Mouse (Mus musculus) CH12.LX (cell line): ENCODE results near the gene Gm10318. TPM values are rescaled to one million over a fixed set of nuclear protein-coding genes. Genes with fewer than 3 reads are reported as not detected.

Source experiments
- DNase-seq: peaks from one replicate; pipeline ENCODE4 v3.0.0-alpha.2; 2013; ENCODE audit errors: extremely low read depth
- H3K27ac ChIP-seq: 2 replicates; pipeline ENCODE4 v1.5.1; 2012; ENCODE audit warnings: low read depth, mild to moderate bottlenecking, control low read depth, moderate library complexity; ENCODE audit not compliant: insufficient read depth
- H3K27me3 ChIP-seq: replicated peaks from 2 replicates; pipeline ENCODE3; 2012; ENCODE audit warnings: inconsistent platforms
- H3K36me3 ChIP-seq, 2 experiments: replicated peaks in 1 of 2; 2 replicates each; pipeline versions ENCODE3 to v1.6.1; 2012; ENCODE audit warnings: inconsistent platforms in 1 of 2, low read length in 1 of 2, mild to moderate bottlenecking in 1 of 2, mixed read lengths in 1 of 2, moderate library complexity in 1 of 2; ENCODE audit not compliant: control insufficient read depth in 1 of 2, insufficient read depth in 1 of 2
- H3K4me1 ChIP-seq, 2 experiments: 2 replicates each; pipeline ENCODE4 v1.6.1; 2012; ENCODE audit warnings: inconsistent platforms in 1 of 2, moderate library complexity in 1 of 2; ENCODE audit not compliant: insufficient read depth in 2 of 2, control insufficient read depth in 1 of 2
- H3K4me2 ChIP-seq: 2 replicates; pipeline ENCODE4 v1.6.1; 2012; ENCODE audit warnings: low read depth, mild to moderate bottlenecking, control low read depth; ENCODE audit not compliant: poor library complexity, insufficient read depth, severe bottlenecking
- H3K4me3 ChIP-seq, 3 experiments: fragments of 150-350 bp in 1 of 3; sonication (generic) in 1 of 3; replicated peaks in 1 of 3; 2 replicates each; pipeline versions ENCODE3 to v1.5.1; 2011 to 2012; ENCODE audit warnings: low read depth in 2 of 3, low read length in 2 of 3, mild to moderate bottlenecking in 2 of 3, moderate library complexity in 2 of 3, control low read depth in 1 of 3, improper control_type of control experiment in 1 of 3, inconsistent platforms in 1 of 3, mixed read lengths in 1 of 3; ENCODE audit not compliant: poor library complexity in 1 of 3
- H3K79me2 ChIP-seq: replicated peaks from 2 replicates; pipeline ENCODE4 v1.6.1; 2012; ENCODE audit warnings: mild to moderate bottlenecking, moderate library complexity; ENCODE audit not compliant: control insufficient read depth, poor library complexity, insufficient read depth, severe bottlenecking; ENCODE audit errors: extremely low read depth
- H3K9ac ChIP-seq: 2 replicates; pipeline ENCODE4 v1.6.1; 2012; ENCODE audit warnings: low read depth, mild to moderate bottlenecking, control low read depth, moderate library complexity; ENCODE audit not compliant: insufficient read depth
- H3K9me3 ChIP-seq: replicated peaks from 2 replicates; pipeline ENCODE3; 2012; ENCODE audit warnings: low read length, inconsistent platforms, mixed read lengths
- BHLHE40 ChIP-seq: IDR thresholded peaks from 2 replicates; pipeline ENCODE4 v1.6.1; 2011; ENCODE audit warnings: mild to moderate bottlenecking, low read depth, low read length, improper control_type of control experiment
- CTCF ChIP-seq, 2 experiments: IDR thresholded peaks in 1 of 2; conservative IDR thresholded peaks in 1 of 2; 2 replicates each; pipeline ENCODE4 v1.5.1; 2011 to 2012; ENCODE audit warnings: low read depth in 2 of 2, low read length in 2 of 2, improper control_type of control experiment in 1 of 2, inconsistent platforms in 1 of 2, mild to moderate bottlenecking in 1 of 2, moderate library complexity in 1 of 2
- E2F4 ChIP-seq: IDR thresholded peaks from 2 replicates; pipeline ENCODE4 v1.6.1; 2011; ENCODE audit warnings: low read depth, low read length, improper control_type of control experiment; ENCODE audit not compliant: insufficient replicate concordance
- ELF1 ChIP-seq: IDR thresholded peaks from 2 replicates; pipeline ENCODE4 v1.6.1; 2014; ENCODE audit warnings: low read depth, mild to moderate bottlenecking, inconsistent platforms, low read length, improper control_type of control experiment
- EP300 ChIP-seq: IDR thresholded peaks from 2 replicates; pipeline ENCODE4 v1.6.1; 2011; ENCODE audit warnings: low read length, improper control_type of control experiment
- ETS1 ChIP-seq: conservative IDR thresholded peaks from 2 replicates; pipeline ENCODE4 v1.6.1; 2012; ENCODE audit warnings: low read depth, mild to moderate bottlenecking, inconsistent platforms, low read length, improper control_type of control experiment, moderate library complexity
- GABPA ChIP-seq: IDR thresholded peaks from 2 replicates; pipeline ENCODE4 v1.6.1; 2012; ENCODE audit warnings: low read depth, low read length, improper control_type of control experiment, inconsistent platforms; ENCODE audit not compliant: insufficient replicate concordance
- IRF4 ChIP-seq: IDR thresholded peaks from 2 replicates; pipeline ENCODE4 v1.6.1; 2014; ENCODE audit warnings: low read depth, mild to moderate bottlenecking, inconsistent platforms, low read length, improper control_type of control experiment
- JUN ChIP-seq: IDR thresholded peaks from 2 replicates; pipeline ENCODE4 v1.6.1; 2011; ENCODE audit warnings: low read depth, mild to moderate bottlenecking, low read length, improper control_type of control experiment, moderate library complexity; ENCODE audit not compliant: insufficient read depth
- KAT2A ChIP-seq: IDR thresholded peaks from 2 replicates; pipeline ENCODE4 v1.6.1; 2012; ENCODE audit warnings: low read length, improper control_type of control experiment, inconsistent platforms; ENCODE audit not compliant: insufficient replicate concordance
- MAZ ChIP-seq: IDR thresholded peaks from 2 replicates; pipeline ENCODE4 v1.6.1; 2012; ENCODE audit warnings: low read depth, mild to moderate bottlenecking, inconsistent platforms, low read length, improper control_type of control experiment, moderate library complexity
- MEF2A ChIP-seq: IDR thresholded peaks from 2 replicates; pipeline ENCODE4 v1.6.1; 2014; ENCODE audit warnings: low read depth, mild to moderate bottlenecking, inconsistent platforms, low read length, improper control_type of control experiment, borderline replicate concordance
- MXI1 ChIP-seq: IDR thresholded peaks from 2 replicates; pipeline ENCODE4 v1.6.1; 2011; ENCODE audit warnings: mild to moderate bottlenecking, low read depth, low read length, improper control_type of control experiment
- MYC ChIP-seq: IDR thresholded peaks from 2 replicates; pipeline ENCODE4 v1.6.1; 2011; ENCODE audit warnings: low read depth, mild to moderate bottlenecking, improper control_type of control experiment, low read length
- NELFE ChIP-seq: IDR thresholded peaks from 2 replicates; pipeline ENCODE4 v1.6.1; 2011; ENCODE audit warnings: low read depth, low read length, improper control_type of control experiment
- NRF1 ChIP-seq: IDR thresholded peaks from 2 replicates; pipeline ENCODE4 v1.6.1; 2014; ENCODE audit warnings: low read depth, mild to moderate bottlenecking, inconsistent platforms, low read length, improper control_type of control experiment, moderate library complexity
- PAX5 ChIP-seq: IDR thresholded peaks from 2 replicates; pipeline ENCODE4 v1.6.1; 2012; ENCODE audit warnings: low read length, inconsistent platforms, mixed read lengths
- POLR2A ChIP-seq: IDR thresholded peaks from 2 replicates; pipeline ENCODE4 v1.6.1; 2011; ENCODE audit warnings: low read depth, mild to moderate bottlenecking, improper control_type of control experiment, low read length
- POLR2AphosphoS2 ChIP-seq: IDR thresholded peaks from 2 replicates; pipeline ENCODE4 v1.6.1; 2011; ENCODE audit warnings: low read depth, low read length, improper control_type of control experiment
- RAD21 ChIP-seq: IDR thresholded peaks from 2 replicates; pipeline ENCODE4 v1.6.1; 2011; ENCODE audit warnings: low read depth, mild to moderate bottlenecking, low read length, improper control_type of control experiment, moderate library complexity
- SIN3A ChIP-seq: IDR thresholded peaks from 2 replicates; pipeline ENCODE4 v1.6.1; 2012; ENCODE audit warnings: low read length, improper control_type of control experiment, inconsistent platforms
- TBP ChIP-seq: conservative IDR thresholded peaks from 2 replicates; pipeline ENCODE4 v1.6.1; 2011; ENCODE audit warnings: low read depth, low read length, improper control_type of control experiment
- TCF12 ChIP-seq: IDR thresholded peaks from 2 replicates; pipeline ENCODE4 v1.6.1; 2014; ENCODE audit warnings: low read depth, mild to moderate bottlenecking, inconsistent platforms, low read length, improper control_type of control experiment
- UBTF ChIP-seq: IDR thresholded peaks from 2 replicates; pipeline ENCODE4 v1.6.1; 2012; ENCODE audit warnings: low read depth, mild to moderate bottlenecking, inconsistent platforms, low read length, improper control_type of control experiment, moderate library complexity
- ZKSCAN1 ChIP-seq: IDR thresholded peaks from 2 replicates; pipeline ENCODE4 v1.6.1; 2012; ENCODE audit warnings: low read depth, inconsistent platforms, low read length, improper control_type of control experiment, borderline replicate concordance
- dilution Hi-C: fragments of 300-500 bp; cut with MboI; formaldehyde crosslinking; loops from 2 replicates; pipeline ENCODE4 v1.14.3; 2020; ENCODE audit warnings: low sequenced_read_pairs; ENCODE audit not compliant: extremely low pct_unique_long_range_greater_than_20kb, extremely low pct_ligation_motif_present
- in situ Hi-C: fragments of 300-500 bp; cut with MboI; formaldehyde crosslinking; loops from 3 replicates; pipeline ENCODE4 v1.14.3; 2019; ENCODE audit warnings: low sequenced_read_pairs, low pct_ligation_motif_present, low pct_unique_long_range_greater_than_20kb, mixed read lengths
- polyA plus RNA-seq: library from polyadenylated mRNA; unstranded; fragments of >175 nt; gene quantifications from 2 replicates; pipeline ENCODE4 v1.2.1, GENCODE M21; 2012; ENCODE audit warnings: low read depth; ENCODE audit not compliant: insufficient read length
- total RNA-seq, 2 experiments: library from RNA; depleted of rRNA; stranded (reverse); fragments of 300-350 nt in 1 of 2; fragments of >200 nt in 1 of 2; gene quantifications; 2 replicates each; pipeline ENCODE4 v1.2.3; 2012 to 2014

Gm10318 gene
- total and polyA plus RNA-seq, 3 experiments: not detected

DNA sequence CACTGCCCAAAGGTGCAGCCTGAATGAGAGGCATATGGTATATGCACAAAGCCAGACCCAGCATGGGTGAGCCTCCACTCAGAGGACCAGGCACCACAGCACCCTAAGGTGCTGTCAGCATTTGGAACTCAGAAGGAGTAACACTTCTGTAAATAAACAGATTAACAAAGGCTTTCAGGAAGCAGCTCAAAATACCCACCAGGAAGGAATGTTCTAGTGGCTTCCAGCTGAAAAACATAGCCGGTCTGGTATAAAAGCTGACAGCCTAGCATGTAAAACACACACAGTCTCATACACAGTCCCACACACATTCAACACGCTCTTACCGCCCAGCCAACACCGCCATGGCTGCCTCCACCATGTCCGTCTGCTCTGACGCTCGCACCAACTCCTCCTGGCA is 9.0 kb downstream of the Gm10318 start, which contains the start of gene Gm3285:
Gene Gm3285 (plus strand): TSS at position 301 of the 400 bp plus-strand sequence.
- dilution Hi-C loops: no loop called here
- peaks cover 13% of the 10 kb centered on the region for H3K9me3 ChIP-seq

DNA sequence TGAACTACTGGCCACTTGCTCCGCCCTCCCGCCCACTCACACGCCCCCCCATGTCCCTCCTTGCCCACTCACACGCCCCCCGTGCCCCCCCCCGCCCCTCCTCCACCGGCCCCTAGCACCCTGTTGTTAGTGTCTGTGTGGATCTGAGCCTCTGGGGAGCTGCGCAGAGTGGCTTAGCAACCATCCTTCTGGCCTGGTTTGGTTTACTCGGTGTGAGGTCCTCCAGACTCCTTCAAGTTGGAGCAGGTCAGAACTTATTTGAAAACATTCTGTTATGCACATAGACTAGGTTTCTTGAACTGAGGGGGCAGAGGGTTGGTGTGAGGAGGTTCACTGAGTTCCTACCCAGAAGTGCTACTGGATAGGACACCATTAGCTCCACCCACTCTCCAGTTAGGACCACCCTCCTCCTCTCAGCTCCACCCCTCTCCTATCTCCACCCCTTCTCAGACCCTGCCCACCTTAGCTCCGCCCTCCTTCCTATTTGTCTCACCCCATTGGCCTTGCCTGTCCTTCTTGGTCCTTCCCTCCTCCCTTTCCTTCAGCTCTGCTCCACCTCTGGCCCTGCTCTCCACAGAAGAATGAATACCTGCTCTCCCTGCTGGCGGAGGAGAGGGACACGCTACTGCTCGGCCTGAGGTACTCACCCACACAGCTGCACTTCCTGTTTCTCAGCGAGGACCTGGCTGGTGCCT is 11.6 kb downstream of the Gm10318 start:
- in situ Hi-C loops: no loop called here
- peaks cover 5% of the 10 kb centered on the region for H3K9me3 ChIP-seq

More for the DNA sequence above, 9.0 kb downstream of the Gm10318 start, which contains the start of gene Gm3285:
- no peak within 1 kb of the TSS for H3K4me3 ChIP-seq
- H3K9ac ChIP-seq: no peak within 1 kb of the TSS
- H3K79me2 ChIP-seq: no peaks in the 10 kb centered on the region
- peaks cover 61% of the 10 kb centered on the region for H3K27me3 ChIP-seq
- no peak within 1 kb of the TSS for H3K27ac ChIP-seq
- DNase-seq: no peak
- H3K36me3 ChIP-seq: no peaks in the 10 kb centered on the region
- H3K4me2 ChIP-seq: no peak within 1 kb of the TSS
- in situ Hi-C loops: no loop called here
- peaks cover 5 to 6% of the 10 kb centered on the region in 2 experiments for H3K4me1 ChIP-seq
- TF ChIP-seq ZKSCAN1 (no peak), E2F4 (no peak), RAD21 (no peak), JUN (no peak), MXI1 (no peak), TBP (no peak), UBTF (no peak), BHLHE40 (no peak)

More for the DNA sequence above, 11.6 kb downstream of the Gm10318 start:
- no peak overlapping the region for H3K27ac ChIP-seq
- H3K79me2 ChIP-seq: no peaks in the 10 kb centered on the region
- TF ChIP-seq IRF4 (no peak), POLR2AphosphoS2 (no peak), JUN (no peak), PAX5 (no peak), GABPA (no peak), EP300 (no peak), NRF1 (no peak), POLR2A (no peak), MYC (no peak), ETS1 (no peak), MAZ (no peak), UBTF (no peak), SIN3A (no peak), TCF12 (no peak), CTCF (conservative IDR thresholded peaks at IDR 0.05 in 1 of 2, IDR thresholded peaks at IDR 0.05 in 1 of 2; ENCODE audit: low read depth in 2 of 2, low read length in 2 of 2) (no peak), ELF1 (no peak), NELFE (no peak), MEF2A (no peak), E2F4 (no peak), KAT2A (no peak)
- H3K4me3 ChIP-seq: peak overlapping the region in 1 of 3 experiments; percentile 16
- H3K4me2 ChIP-seq: no peak overlapping the region
- dilution Hi-C loops: no loop called here
- H3K27me3 ChIP-seq: peaks cover 69% of the 10 kb centered on the region
- H3K36me3 ChIP-seq: no peaks in the 10 kb centered on the region
- no peak overlapping the region for H3K9ac ChIP-seq
- peaks cover 5 to 6% of the 10 kb centered on the region in 2 experiments for H3K4me1 ChIP-seq
- DNase-seq: peak; percentile 49
